Mouse (Mus musculus): ENCODE measurements at regions not wholly inside any gene's neighbourhood (a gene's known extent, or its start where the extent isn't known, plus 50 kb on each side); places are given as distances from the start of the nearest gene placed in this dataset.

DNA sequence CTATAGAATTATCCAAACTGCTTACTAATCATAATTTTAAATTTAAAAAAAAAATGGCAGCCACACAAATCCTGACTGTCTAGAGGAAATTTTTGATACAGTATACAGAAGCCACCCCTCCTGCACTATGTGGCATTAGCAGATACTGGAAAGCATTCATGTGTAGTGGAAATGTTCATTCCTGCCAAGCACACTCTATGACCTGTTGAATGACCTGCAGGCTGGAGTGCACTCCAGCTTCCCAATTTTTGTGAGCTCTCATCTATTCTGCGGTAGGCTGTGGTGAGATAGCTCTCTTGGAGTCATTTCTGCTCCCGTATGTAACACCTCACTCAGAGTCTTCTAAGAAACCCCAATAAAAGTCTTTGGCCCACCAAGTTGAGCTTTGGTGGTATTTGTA is 382.5 kb downstream of the Nedd1 start:
- TF ChIP-seq ZNF384 (IDR thresholded peaks at IDR 0.05; ENCODE audit: low read depth, low read length) (no peak), HCFC1 (IDR thresholded peaks at IDR 0.05; ENCODE audit: borderline replicate concordance, insufficient read depth, low read length) (no peak), ZC3H11A (IDR thresholded peaks at IDR 0.05; ENCODE audit: borderline replicate concordance, low read depth, low read length) (no peak), MAFK (IDR thresholded peaks at IDR 0.05; ENCODE audit: insufficient read depth, low read depth, low read length) (no peak), CHD2 (IDR thresholded peaks at IDR 0.05; ENCODE audit: low read depth, low read length) (no peak)

Measured in ES-E14 (cell line).